Mouse (Mus musculus): ENCODE data around the gene Tap1. TPM values are rescaled to one million over a fixed set of nuclear protein-coding genes. Genes with fewer than 3 reads are reported as not detected.
"Not testable (repeated sequence)": the region's sequence is repeated elsewhere in the genome, so short reads cannot be mapped to it uniquely, and the experiment has no call there.

The Tap1 gene
- total and polyA plus RNA-seq, 2 experiments, result 15.1 to 23.5 TPM

DNA sequence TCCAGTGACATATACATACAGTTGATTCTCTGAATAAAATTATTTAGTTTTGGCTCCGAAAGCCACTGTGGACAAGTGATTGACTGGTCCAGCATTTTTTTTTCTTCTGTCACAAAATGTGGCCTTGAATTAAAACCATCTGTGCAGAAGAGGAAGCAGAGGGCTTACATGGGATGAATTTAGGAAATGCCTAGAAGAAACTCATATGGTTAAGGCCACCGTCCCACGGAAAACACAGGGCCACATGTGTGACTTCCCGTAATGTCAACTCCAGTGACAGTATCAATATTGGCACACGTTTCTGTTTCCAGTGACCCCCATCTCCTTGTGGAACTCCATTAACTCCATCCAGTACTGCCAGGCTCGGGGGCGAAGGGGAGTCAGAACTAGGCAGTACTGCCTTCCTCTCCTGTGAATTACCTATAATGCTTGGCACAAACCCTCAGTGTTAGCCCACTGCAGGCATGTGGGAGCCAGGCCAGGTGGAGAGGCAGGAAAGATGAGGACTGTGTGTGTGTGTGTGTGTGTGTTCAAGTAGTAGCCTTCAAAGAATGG lies 44.8 kb upstream of the Tap1 start:
- no peaks in the 10 kb centered on the region for H3K36me3 ChIP-seq (ENCODE audit: control insufficient read depth, insufficient read depth, low read length)
- 69% methylated on average over 7 of the region's 7 CpGs for WGBS
- no peak for DNase-seq (ENCODE audit: extremely low read depth, low read depth, low spot score)
- no peak overlapping the region for H3K9ac ChIP-seq (ENCODE audit: low read depth, low read length)
- H3K4me1 ChIP-seq (ENCODE audit: control insufficient read depth, insufficient read depth, low read length), result no peaks in the 10 kb centered on the region
- peak overlapping the region; percentile 31; the same call in 1 of the 2 replicates for H3K27ac ChIP-seq (replicated peaks; ENCODE audit: insufficient read depth, low read depth, low read length)
- no peak for TF ChIP-seq POLR2A (IDR thresholded peaks at IDR 0.05; ENCODE audit: extremely low read depth, insufficient read depth, low read length)
- no peak for TF ChIP-seq CTCF (IDR thresholded peaks at IDR 0.05; ENCODE audit: low read depth, low read length)
- H3K79me2 ChIP-seq (ENCODE audit: control insufficient read depth, insufficient read depth, low read length), result no peaks in the 10 kb centered on the region
- peaks cover 7% of the 10 kb centered on the region; the same call in 1 of the 2 replicates for H3K27me3 ChIP-seq (ENCODE audit: control insufficient read depth, insufficient read depth, low read length)
- no peak overlapping the region for H3K4me3 ChIP-seq (ENCODE audit: insufficient read depth, low read depth, low read length)

DNA sequence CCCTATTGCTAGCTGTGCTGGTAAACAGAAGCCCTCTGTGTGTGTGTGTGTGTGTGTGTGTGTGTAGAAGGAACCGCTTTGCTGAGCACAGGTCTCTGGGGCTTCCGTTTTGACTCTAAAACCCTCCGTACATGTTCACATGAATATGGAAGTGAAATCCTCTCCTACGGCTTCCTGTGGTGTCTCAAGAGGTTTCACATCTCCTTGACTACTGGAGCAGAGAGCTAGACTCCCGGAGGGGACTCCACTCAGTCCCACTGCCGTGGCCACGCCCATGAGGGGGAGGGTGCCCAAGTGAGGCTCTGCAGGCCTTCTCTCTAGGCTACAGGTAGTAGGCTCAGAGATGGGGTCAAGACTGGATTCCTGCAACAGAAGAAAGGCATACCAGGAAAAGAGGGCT lies 44.3 kb upstream of the Tap1 start, which contains the start of gene H2-DMb2:
Gene H2-DMb2, plus strand, starts transcription at position 275 of the 400 bp plus-strand sequence.
- 49% methylated on average over 7 of the region's 7 CpGs for WGBS

DNA sequence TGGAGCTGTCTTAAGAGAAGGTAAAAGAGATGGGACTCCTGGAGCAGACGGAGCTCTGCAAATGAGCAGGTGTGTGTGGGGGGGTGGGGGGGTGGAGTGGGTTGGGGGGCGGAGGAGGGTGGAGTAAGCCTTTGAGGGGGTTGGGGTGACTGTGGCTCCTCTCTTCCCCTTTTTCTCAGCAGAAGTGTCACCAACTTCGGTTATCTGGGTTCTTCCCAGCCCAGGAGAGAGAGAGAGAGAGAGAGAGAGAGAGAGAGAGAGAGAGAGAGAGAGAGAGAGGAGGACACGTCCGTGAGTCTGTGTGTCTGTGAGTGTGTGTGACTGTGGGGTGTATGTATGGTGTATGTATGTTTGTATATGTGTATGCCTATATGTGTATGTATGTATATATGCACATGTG lies 43.9 kb upstream of the Tap1 start:
- H3K27me3 ChIP-seq (ENCODE audit: control insufficient read depth, insufficient read depth, low read length), result peaks cover 7% of the 10 kb centered on the region; the same call in 1 of the 2 replicates
- DNase-seq (ENCODE audit: extremely low read depth, low read depth, low spot score), result no peak
- no peak overlapping the region for H3K9ac ChIP-seq (ENCODE audit: low read depth, low read length)
- no peak overlapping the region for H3K4me3 ChIP-seq (ENCODE audit: insufficient read depth, low read depth, low read length)
- no peak overlapping the region for H3K27ac ChIP-seq (replicated peaks; ENCODE audit: insufficient read depth, low read depth, low read length)
- TF ChIP-seq POLR2A (IDR thresholded peaks at IDR 0.05; ENCODE audit: extremely low read depth, insufficient read depth, low read length) (no peak), CTCF (IDR thresholded peaks at IDR 0.05; ENCODE audit: low read depth, low read length) (no peak)
- H3K79me2 ChIP-seq (ENCODE audit: control insufficient read depth, insufficient read depth, low read length), result no peaks in the 10 kb centered on the region
- no peaks in the 10 kb centered on the region for H3K4me1 ChIP-seq (ENCODE audit: control insufficient read depth, insufficient read depth, low read length)
- WGBS, result 66% methylated on average over 5 of the region's 5 CpGs
- H3K36me3 ChIP-seq (ENCODE audit: control insufficient read depth, insufficient read depth, low read length), result no peaks in the 10 kb centered on the region

More for the DNA sequence above, 44.3 kb upstream of the Tap1 start, which contains the start of gene H2-DMb2:
- Histone ChIP-seq H3K79me2 (ENCODE audit: control insufficient read depth, insufficient read depth, low read length) (no peaks in the 10 kb centered on the region), H3K27ac (replicated peaks; ENCODE audit: insufficient read depth, low read depth, low read length) (peak within 1 kb of the TSS; percentile 31; the same call in 1 of the 2 replicates), H3K4me1 (ENCODE audit: control insufficient read depth, insufficient read depth, low read length) (no peaks in the 10 kb centered on the region), H3K36me3 (ENCODE audit: control insufficient read depth, insufficient read depth, low read length) (no peaks in the 10 kb centered on the region), H3K4me3 (ENCODE audit: insufficient read depth, low read depth, low read length) (no peak within 1 kb of the TSS), H3K27me3 (ENCODE audit: control insufficient read depth, insufficient read depth, low read length) (peaks cover 10% of the 10 kb centered on the region; the same call in 1 of the 2 replicates), H3K9ac (ENCODE audit: low read depth, low read length) (no peak within 1 kb of the TSS)
- peak; percentile 56 for DNase-seq (ENCODE audit: extremely low read depth, low read depth, low spot score)
- no peak for TF ChIP-seq POLR2A (IDR thresholded peaks at IDR 0.05; ENCODE audit: extremely low read depth, insufficient read depth, low read length)
- TF ChIP-seq CTCF (IDR thresholded peaks at IDR 0.05; ENCODE audit: low read depth, low read length), result no peak

DNA sequence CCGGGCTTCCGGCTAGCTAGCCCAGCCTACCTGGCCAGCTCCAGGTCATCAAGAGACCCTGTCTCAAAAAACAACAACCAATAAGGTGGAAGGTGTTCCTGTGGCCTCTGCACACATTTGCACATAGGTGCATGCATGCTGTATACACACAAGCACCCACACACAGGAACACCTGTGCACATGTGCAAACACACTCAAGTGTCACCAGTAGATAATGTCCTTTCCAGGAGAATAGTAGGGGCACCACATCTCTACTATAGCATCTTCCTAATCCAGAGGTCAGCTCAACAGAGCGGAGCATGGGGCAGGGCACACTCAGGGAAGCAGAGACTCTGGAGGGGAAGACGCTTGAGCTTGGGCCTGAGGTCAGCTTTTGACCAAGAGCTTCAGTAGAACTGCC lies 43.1 kb upstream of the Tap1 start:
- 93% methylated on average over 4 of the region's 4 CpGs for WGBS
- not testable (repeated sequence) for H3K4me3 ChIP-seq (ENCODE audit: insufficient read depth, low read depth, low read length); H3K79me2 ChIP-seq (ENCODE audit: control insufficient read depth, insufficient read depth, low read length); H3K9ac ChIP-seq (ENCODE audit: low read depth, low read length); H3K27me3 ChIP-seq (ENCODE audit: control insufficient read depth, insufficient read depth, low read length); DNase-seq (ENCODE audit: extremely low read depth, low read depth, low spot score); H3K27ac ChIP-seq (replicated peaks; ENCODE audit: insufficient read depth, low read depth, low read length); H3K36me3 ChIP-seq (ENCODE audit: control insufficient read depth, insufficient read depth, low read length); H3K4me1 ChIP-seq (ENCODE audit: control insufficient read depth, insufficient read depth, low read length)

DNA sequence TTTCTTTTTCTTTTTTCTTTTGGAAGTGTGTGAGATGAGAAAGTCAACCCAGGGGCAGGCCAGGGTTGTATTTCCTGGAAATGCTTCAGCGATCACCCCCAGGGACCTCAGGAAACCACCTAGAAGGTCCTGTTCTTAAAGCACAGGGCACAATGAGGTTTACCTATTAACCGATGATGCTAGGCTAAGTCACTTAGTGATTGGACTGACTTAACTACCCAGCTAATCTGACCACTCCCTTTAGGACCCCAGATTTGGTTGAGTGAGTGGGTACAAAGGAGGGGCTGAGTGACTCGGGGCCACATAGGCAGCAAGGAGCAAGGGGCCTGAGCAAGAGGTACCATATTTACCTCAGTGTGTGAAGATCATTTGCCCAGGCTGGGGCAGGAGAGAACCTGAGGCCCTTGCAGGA lies 42.4 kb upstream of the Tap1 start:
- no peaks in the 10 kb centered on the region for H3K79me2 ChIP-seq (ENCODE audit: control insufficient read depth, insufficient read depth, low read length)
- H3K4me1 ChIP-seq (ENCODE audit: control insufficient read depth, insufficient read depth, low read length), result no peaks in the 10 kb centered on the region
- no peak for DNase-seq (ENCODE audit: extremely low read depth, low read depth, low spot score)
- 76% methylated on average over 3 of the region's 3 CpGs for WGBS
- no peak overlapping the region; the same call in 1 of the 2 replicates for H3K4me3 ChIP-seq (ENCODE audit: insufficient read depth, low read depth, low read length)
- TF ChIP-seq CTCF (IDR thresholded peaks at IDR 0.05; ENCODE audit: low read depth, low read length), result no peak
- no peak for TF ChIP-seq POLR2A (IDR thresholded peaks at IDR 0.05; ENCODE audit: extremely low read depth, insufficient read depth, low read length)
- H3K36me3 ChIP-seq (ENCODE audit: control insufficient read depth, insufficient read depth, low read length), result no peaks in the 10 kb centered on the region
- H3K9ac ChIP-seq (ENCODE audit: low read depth, low read length), result no peak overlapping the region
- H3K27me3 ChIP-seq (ENCODE audit: control insufficient read depth, insufficient read depth, low read length), result peaks cover 6% of the 10 kb centered on the region; the same call in 1 of the 2 replicates
- no peak overlapping the region for H3K27ac ChIP-seq (replicated peaks; ENCODE audit: insufficient read depth, low read depth, low read length)

DNA sequence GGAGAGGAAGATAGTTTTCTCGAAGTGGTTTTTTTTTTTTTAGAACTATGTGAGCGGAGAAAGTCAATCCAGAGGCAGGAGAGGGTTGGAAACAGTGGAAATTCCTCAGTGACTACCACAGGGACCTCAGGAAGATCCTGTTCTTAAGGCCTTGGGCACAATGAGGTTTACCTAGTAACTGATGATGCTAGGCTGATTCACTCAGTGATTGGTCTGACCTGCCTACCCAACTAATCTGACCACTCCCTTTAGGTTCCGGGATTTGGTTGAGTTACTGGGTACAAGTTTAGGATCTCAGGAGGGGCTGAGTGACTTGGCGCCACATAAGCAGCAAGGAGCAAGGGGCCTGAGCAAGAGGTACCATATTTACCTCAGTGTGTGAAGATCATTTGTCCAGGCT lies 34.4 kb upstream of the Tap1 start, which contains the start of gene H2-DMb1:
Gene H2-DMb1, plus strand, starts transcription at position 150 of the 400 bp plus-strand sequence.
- H3K27ac ChIP-seq (replicated peaks; ENCODE audit: insufficient read depth, low read depth, low read length), result no peak within 1 kb of the TSS
- 51% methylated on average over 4 of the region's 4 CpGs for WGBS
- H3K79me2 ChIP-seq (ENCODE audit: control insufficient read depth, insufficient read depth, low read length), result no peaks in the 10 kb centered on the region
- H3K4me3 ChIP-seq (ENCODE audit: insufficient read depth, low read depth, low read length), result peak within 1 kb of the TSS; percentile 44
- no peaks in the 10 kb centered on the region for H3K36me3 ChIP-seq (ENCODE audit: control insufficient read depth, insufficient read depth, low read length)
- peak; percentile 75 for DNase-seq (ENCODE audit: extremely low read depth, low read depth, low spot score)
- H3K27me3 ChIP-seq (ENCODE audit: control insufficient read depth, insufficient read depth, low read length), result no peaks in the 10 kb centered on the region
- no peaks in the 10 kb centered on the region for H3K4me1 ChIP-seq (ENCODE audit: control insufficient read depth, insufficient read depth, low read length)
- 0 out of 2 replicates have a peak within 1 kb of the TSS, but pooled peaks have one; percentile 6 for H3K9ac ChIP-seq (ENCODE audit: low read depth, low read length)
- no peak for TF ChIP-seq CTCF (IDR thresholded peaks at IDR 0.05; ENCODE audit: low read depth, low read length)
- no peak for TF ChIP-seq POLR2A (IDR thresholded peaks at IDR 0.05; ENCODE audit: extremely low read depth, insufficient read depth, low read length)
